Mouse (Mus musculus) G1E (cell line): ENCODE measurements at regions not wholly inside any gene's neighbourhood (a gene's known extent, or its start where the extent isn't known, plus 50 kb on each side); places are given as distances from the start of the nearest gene placed in this dataset.

ENCODE experiments used
- CTCF ChIP-seq: IDR thresholded peaks from 2 replicates; pipeline ENCODE4 v1.5.1; 2012; ENCODE audit warnings: low read depth, low read length, inconsistent platforms, mixed read lengths
- TAL1 ChIP-seq: conservative IDR thresholded peaks from 2 replicates; pipeline ENCODE4 v1.6.1; 2012; ENCODE audit warnings: low read depth, low read length, inconsistent platforms, mixed read lengths

GRCm38 (mm10) chr11:19631055-19631695, 293.0 kb upstream of the Spred2 start:
- TF ChIP-seq CTCF (no peak), TAL1 (no peak)
